Mouse (Mus musculus): ENCODE measurements at regions not wholly inside any gene's neighbourhood (a gene's known extent, or its start where the extent isn't known, plus 50 kb on each side); places are given as distances from the start of the nearest gene placed in this dataset.

DNA sequence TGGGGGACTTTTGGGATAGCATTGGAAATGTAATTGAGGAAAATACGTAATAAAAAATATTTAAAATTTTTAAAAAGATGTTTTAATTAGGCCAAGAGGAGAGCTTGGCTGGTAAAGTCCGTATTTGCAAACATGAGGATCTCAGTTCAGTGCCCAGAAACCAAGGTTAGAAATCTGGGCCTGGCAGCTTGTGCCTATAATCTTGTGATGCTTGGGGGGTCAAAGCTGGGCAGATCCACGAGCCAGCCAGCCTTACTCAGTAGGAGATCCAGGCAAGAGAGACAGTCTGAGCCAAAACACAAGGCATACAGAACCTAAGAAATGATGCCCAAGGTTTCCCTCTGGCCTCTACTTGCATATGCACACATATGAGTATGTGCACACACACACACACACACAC is 54.1 kb upstream of the Cxadr start:
- DNase-seq (ENCODE audit: inconsistent age in 2 of 2, low spot score in 1 of 2): no peak

DNA sequence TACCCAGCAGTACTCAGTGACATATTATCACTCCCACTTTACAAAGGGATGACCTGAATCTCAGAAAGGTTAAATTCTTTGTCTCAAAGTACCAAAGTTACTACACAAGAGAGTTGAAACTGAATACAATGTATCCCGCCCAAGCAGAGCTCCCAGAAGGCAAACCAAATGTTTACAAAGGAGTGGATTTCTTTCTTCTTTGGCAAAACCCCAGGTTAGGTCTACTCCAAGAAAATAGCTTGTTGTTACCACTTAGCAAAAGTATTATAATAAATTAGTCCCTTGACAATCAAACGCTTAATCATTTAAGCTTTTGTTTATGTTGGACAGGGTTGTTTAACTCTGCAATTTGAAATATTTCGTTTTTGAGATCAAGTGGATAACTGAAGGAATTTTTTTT is 58.6 kb upstream of the Cxadr start:
- peak in 1 of 2 experiments; percentile 14 for DNase-seq (ENCODE audit: inconsistent age in 2 of 2, low spot score in 1 of 2)

DNA sequence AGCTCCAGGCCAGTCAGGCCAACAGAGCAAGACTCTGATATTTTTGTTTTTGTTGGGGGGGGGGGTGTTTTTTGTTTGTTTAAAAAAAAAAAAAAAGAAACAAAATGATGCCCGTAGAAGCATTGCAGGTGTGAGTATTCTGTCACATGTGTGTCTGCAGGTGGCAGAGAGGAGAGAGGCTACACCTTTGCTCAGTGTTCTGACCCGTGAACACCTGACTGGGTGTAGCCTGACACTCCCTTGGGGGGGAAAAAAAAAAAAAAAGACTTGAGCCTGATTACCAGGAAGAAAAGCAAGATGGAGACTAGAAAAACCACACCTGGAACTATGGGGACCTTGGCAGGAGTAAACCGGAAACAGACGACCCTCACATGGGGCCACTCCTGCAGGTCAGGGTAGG is 61.1 kb upstream of the Cxadr start:
- no peak for DNase-seq (ENCODE audit: inconsistent age in 2 of 2, low spot score in 1 of 2)

DNA sequence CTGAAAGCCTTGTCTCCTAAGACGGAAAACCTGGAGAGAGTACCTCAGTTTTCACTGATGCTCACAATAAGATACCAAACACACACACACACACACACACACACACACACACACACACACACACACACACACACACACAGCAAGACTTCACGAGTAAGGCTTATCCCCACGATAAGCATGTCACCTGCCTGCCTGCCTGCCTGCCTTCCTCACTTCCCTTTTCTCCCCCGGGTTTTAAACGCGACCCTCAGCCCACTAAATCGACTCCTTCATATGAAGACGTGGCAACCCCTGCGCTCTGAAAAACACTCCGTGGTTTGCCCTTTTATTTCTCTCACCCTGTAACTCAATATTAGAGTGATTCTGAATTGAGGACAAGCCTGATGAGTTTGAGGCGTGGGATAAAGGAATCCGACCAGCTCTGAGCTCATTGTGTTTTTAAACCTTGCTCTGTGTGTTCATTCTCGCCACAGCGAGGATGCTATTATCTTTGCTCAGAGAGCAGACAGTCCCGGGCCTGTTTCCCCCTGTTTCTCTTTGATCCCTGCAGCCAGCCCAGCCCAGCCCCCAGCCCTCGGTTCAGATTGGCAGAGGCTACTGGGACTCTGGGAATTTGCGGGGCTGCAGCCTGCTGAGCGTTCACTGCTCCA is 63.1 kb upstream of the Cxadr start:
- DNase-seq (ENCODE audit: inconsistent age in 2 of 2, low spot score in 1 of 2): peak in 1 of 2 experiments; percentile 43

DNA sequence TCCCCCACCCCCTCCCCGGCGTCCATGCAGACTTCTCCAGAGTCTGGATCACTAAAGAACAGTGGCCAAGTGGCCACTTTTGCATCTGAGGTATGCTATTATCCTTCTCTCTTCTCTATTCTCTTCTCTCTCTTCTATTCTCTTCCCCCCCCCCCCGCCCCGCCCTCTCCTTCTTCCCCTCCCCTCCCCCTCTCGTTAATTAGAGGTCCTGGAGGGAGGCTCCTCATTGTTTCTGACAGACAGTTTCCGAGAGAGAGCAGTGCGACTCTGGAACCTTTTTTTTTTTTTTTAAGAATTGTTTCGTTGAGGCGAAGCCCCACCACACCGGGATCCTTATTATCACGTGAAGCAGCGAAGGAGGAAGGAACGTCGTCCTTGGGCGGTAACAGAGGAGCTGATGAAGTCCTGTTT is 63.6 kb upstream of the Cxadr start:
- DNase-seq (ENCODE audit: inconsistent age in 2 of 2, low spot score in 1 of 2): peak in 1 of 2 experiments; percentile 43

DNA sequence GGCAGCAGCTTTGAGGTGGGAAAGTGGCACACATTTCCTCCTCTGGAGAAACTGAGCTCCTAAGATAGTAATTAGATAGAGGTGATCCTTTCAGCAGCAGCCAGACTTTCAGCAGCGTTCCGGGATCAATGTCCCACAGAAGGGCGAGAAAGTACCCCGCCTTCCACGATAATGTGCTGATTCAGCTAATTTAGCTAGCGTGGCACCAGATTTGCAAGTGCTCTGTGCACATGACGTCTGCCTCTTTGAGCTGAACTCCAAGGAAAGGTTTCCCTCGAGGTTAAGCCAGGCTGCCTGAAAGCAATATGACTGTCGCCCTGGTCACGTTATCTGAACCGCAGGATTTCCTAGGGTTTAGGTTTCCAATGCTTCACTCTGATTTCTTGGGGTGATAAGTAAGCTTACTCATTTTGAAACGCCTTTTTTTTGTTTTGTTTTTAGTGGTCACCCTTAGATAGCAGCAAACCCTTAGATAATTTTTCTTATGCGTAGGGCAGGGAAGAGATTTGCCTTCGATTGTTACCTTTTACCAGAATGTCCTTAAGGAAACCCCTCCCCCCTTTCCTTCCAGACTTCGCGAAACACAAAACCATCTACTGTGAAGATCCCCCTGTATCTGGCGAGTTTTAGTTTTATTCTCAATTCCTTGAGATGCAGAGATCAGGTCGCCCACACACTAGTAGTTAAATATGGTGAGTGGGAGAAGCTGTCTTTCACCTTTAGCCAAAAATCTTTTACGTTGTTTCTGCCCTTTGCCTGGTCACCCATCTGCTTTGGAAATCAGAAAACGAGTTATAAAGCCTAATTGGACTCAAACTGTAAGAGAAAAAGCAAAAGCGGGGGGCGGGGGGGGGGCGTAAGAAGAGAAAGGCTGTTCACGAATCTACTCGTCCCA is 64.3 kb upstream of the Cxadr start:
- peak in 1 of 2 experiments; percentile 70 for DNase-seq (ENCODE audit: inconsistent age in 2 of 2, low spot score in 1 of 2)

DNA sequence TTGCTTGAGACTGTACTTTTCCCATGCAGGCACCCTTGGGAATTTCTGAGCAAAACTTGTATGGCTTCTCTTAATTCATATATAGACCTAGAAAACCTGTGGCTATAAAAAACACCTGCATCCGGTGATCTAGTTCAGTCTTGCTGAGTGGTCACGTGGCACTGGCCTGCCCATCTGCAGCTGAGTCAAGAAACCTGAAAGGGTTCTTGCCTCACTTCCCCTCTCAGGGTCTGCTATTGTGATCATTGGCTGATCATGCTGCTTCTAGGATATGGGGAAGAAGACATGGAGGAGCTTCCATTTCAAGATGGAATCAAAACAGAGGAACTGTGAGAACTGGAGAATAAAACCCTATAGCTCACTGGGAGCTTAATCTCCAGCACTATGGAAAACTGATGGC is 69.1 kb upstream of the Cxadr start:
- no peak for DNase-seq (ENCODE audit: inconsistent age in 2 of 2, low spot score in 1 of 2)

GRCm38 (mm10) chr16:78229013-78229412 is 72.3 kb upstream of the Cxadr start:
- no peak for DNase-seq (ENCODE audit: inconsistent age in 2 of 2, low spot score in 1 of 2)

GRCm38 (mm10) chr16:78222377-78222776 is 78.9 kb upstream of the Cxadr start:
- no peak for DNase-seq (ENCODE audit: inconsistent age in 2 of 2, low spot score in 1 of 2)

- no peak for DNase-seq (ENCODE audit: inconsistent age in 2 of 2, low spot score in 1 of 2)
Observed at GRCm38 (mm10) chr16:78221781-78222180, 79.5 kb upstream of the Cxadr start.

- peak in 1 of 2 experiments; percentile 38 for DNase-seq (ENCODE audit: inconsistent age in 2 of 2, low spot score in 1 of 2)
Observed at GRCm38 (mm10) chr16:78217633-78218032, 83.7 kb upstream of the Cxadr start.

GRCm38 (mm10) chr16:78216752-78217351 is 84.4 kb upstream of the Cxadr start:
- DNase-seq (ENCODE audit: inconsistent age in 2 of 2, low spot score in 1 of 2): no peak

DNA sequence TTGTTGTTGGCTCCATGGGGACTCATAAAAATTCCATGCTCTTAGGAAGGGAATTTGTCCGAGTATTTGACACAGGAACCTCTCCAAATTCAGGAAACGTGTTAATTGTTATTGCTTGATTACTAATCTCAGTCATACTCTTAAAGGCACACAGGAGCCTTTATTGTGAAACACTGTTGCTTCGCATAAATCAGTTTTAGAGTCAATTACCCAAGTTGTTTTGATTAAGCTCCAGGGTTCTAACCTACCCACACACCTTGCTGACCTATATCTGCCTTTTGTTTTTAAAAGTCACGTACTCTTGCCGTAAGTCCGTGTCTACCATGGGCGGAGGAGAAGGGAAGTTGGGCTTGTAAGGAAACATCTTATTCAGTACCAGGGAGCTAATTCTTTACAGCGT is 89.6 kb upstream of the Cxadr start:
- no peak for DNase-seq (ENCODE audit: inconsistent age in 2 of 2, low spot score in 1 of 2)

DNA sequence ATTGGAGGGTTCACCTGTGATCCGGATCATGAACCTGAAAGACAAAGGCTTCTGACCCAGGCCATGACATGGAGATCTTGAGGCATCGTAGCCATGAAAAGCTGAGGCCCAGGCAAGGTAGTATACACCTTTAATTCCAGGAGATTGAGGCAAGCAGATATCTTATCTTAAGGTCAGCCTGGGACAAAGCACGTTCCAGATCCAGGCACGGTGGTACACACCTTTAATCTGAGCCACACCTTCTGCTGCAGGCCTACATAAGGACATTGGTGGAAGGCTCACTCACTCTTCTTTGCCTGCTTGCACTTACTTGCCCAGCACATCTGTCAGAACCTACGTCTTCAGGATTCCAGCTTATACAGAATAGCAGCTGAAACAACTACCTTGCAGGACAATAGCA is 93.0 kb upstream of the Cxadr start:
- DNase-seq (ENCODE audit: inconsistent age in 2 of 2, low spot score in 1 of 2): no peak

GRCm38 (mm10) chr16:78204332-78204731 is 97.0 kb upstream of the Cxadr start:
- no peak for DNase-seq (ENCODE audit: inconsistent age in 2 of 2, low spot score in 1 of 2)

DNA sequence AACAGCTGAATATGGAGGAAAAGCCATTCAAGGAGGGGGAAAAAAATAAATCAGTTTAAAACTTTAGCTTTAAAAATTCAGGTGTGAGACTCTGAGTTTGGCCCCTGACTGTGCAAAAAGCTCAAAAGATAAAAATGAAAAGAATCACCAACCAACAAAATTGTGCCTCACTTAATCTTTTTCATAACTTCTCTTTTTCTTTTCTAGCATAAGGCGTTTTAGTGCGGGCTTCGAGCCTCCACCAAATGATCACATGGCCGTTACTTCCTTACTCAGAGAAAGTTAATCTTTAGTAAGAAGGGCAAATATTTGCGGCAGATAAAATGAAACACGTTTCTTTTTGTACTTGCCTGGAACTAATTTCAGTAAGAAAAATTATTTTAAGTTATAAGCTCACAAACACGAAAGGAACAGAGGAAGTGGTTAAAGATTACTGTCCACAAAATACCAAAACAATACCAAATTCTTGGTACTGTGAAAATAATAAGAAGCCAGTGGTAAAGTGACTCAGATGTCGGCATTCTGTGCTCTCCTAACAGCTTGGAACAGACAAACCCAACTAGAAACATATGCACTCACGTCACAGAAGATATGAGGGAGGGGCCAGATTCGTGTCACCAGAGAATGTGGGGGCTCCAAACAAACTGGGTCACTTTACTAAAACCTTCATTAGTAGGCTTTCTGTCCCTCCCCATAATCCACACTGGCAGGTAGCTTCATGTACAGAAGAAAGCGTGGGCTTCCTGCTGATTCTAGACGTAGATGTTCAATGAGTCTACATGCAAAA is 101.1 kb upstream of the Cxadr start:
- no peak for DNase-seq (ENCODE audit: inconsistent age in 2 of 2, low spot score in 1 of 2)

DNA sequence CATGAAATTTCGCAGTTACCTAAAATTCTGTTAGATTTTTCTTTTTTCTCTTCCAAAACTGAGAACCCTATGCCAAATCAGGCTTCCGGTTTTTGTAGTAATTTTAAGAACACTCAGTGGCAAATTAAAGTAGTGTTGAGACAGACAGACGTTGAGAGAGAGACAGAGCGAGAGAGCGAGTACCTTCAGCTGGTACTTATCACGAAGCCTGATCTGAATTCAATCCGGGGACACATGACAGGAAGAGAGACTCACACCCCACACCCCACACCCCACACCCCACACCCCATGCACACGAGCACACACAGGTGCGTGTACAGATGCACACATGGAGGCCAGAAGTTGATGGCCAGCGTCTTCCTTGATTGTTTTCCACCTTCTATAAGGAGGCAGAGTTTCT is 102.0 kb upstream of the Cxadr start:
- no peak for DNase-seq (ENCODE audit: inconsistent age in 2 of 2, low spot score in 1 of 2)

- peak; percentile 61 to 93 for DNase-seq (ENCODE audit: inconsistent age in 2 of 2, low spot score in 1 of 2)
Observed at GRCm38 (mm10) chr16:78198642-78199121, 102.6 kb upstream of the Cxadr start.

- peak; percentile 68 to 92 for DNase-seq (ENCODE audit: inconsistent age in 2 of 2, low spot score in 1 of 2)
Observed at GRCm38 (mm10) chr16:78197252-78197896, 103.9 kb upstream of the Cxadr start.
